ENCODE assay signal across 8 mouse cellular contexts in the genomic region with DNA sequence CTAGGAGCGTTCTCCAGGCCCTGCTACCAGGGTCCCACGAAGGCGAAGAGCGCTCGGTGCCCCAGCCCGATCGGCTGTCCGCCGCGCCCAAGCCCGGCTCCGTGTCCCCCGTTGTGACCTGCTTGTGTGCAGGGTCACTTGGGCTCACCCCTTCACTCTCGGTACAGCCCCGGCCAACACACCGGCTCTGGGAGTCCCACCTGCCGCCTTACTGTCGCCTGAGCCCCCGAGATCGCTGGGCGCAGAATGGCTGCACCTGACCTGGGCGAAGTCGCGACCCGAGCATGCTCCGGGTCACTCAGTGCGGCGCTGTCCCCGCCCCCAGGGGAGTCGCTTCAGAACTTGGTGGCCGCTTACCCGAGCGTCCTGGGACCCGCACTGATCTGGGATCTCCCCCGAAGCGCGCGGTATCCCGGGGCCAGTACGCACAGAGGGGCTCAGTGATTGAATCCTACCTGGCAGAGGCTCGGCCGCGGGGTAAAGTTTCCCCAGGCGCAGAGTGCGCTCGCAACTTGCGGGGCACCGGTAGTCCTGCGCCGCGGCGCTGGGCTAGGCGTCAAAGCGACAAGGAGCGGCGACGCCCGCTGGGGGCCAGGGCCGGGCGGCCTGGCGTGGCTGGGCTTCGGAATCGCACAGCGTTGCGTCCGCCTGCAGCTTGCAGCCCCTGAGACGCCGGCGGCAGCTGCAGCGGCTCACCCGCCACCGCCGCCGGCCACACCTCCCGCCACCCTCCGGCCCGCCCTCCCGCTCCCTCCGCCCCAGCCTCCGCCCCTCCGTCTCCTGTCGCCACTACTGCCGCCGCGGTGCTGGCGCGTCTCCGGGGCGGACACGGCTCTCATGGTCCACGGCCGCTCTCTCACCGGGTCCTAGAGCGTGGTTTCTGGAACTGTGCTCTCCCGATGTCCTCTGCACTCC. TPM values are rescaled to one million over a fixed set of nuclear protein-coding genes. Genes with fewer than 3 reads are reported as not detected.
DNase-seq lines count a peak whose midpoint lies in the region; ATAC-seq and TF ChIP-seq lines count a peak whose summit lies in the region.

Gene Tspan18, minus strand, starts transcription at position 689 of the 915 bp plus-strand sequence.

- no peaks in the 10 kb centered on the region for H3K4me1 ChIP-seq in ES-E14 (ENCODE audit: control insufficient read depth in 2 of 2, insufficient read depth in 2 of 2, low read length in 2 of 2, poor library complexity in 1 of 2)
- H3K4me1 ChIP-seq in forebrain, embryonic 13.5 days = peaks cover 49% of the 10 kb centered on the region
- H3K4me1 ChIP-seq in lung, postnatal 0 days (ENCODE audit: insufficient read depth, low read depth, low read length) = peaks cover 3% of the 10 kb centered on the region; the same call in 1 of the 2 replicates

- DNase-seq in ES-E14 (ENCODE audit: low read depth, low spot score) = peak; percentile 55
- peak; percentile 62 for DNase-seq in cerebellum, adult 11 months
- DNase-seq in heart, postnatal 25 days (ENCODE audit: low spot score) = peak; percentile 58
- no peak for DNase-seq in layer of hippocampus, adult 18-20 months (ENCODE audit: low spot score in 2 of 2)
- DNase-seq in lung, postnatal 0 days (ENCODE audit: low spot score) = peak; percentile 93
- DNase-seq in ovary, postnatal 36 days (ENCODE audit: low spot score) = peak; percentile 79
- peak; percentile 38 to 43 for DNase-seq in thymus, postnatal 36 days

- under 1% methylated on average over 93 of the region's 95 CpGs for WGBS in forebrain, embryonic 13.5 days
- whole genome bisulfite sequencing in lung, postnatal 0 days = under 1% methylated on average over 83 of the region's 95 CpGs

- H3K4me3 ChIP-seq in ES-E14 (ENCODE audit: insufficient read depth in 1 of 2, low read depth in 1 of 2, low read length in 2 of 2, poor library complexity in 1 of 2, severe bottlenecking in 1 of 2) = peak within 1 kb of the TSS; percentile 75 to 77
- H3K4me3 ChIP-seq in forebrain, embryonic 13.5 days = peak within 1 kb of the TSS; percentile 67
- peak within 1 kb of the TSS; percentile 61 for H3K4me3 ChIP-seq in lung, postnatal 0 days (ENCODE audit: low read depth, low read length)

- H3K9ac ChIP-seq in ES-E14 (ENCODE audit: insufficient read depth, low read depth, low read length, poor library complexity, severe bottlenecking) = peak within 1 kb of the TSS; percentile 64
- peak within 1 kb of the TSS; percentile 80 for H3K9ac ChIP-seq in forebrain, embryonic 13.5 days
- H3K9ac ChIP-seq in lung, postnatal 0 days (replicated peaks; ENCODE audit: low read depth) = peak within 1 kb of the TSS; percentile 50

- no peaks in the 10 kb centered on the region for H3K36me3 ChIP-seq in ES-E14 (ENCODE audit: control insufficient read depth, insufficient read depth, low read length, poor library complexity, severe bottlenecking)
- no peaks in the 10 kb centered on the region for H3K36me3 ChIP-seq in forebrain, embryonic 13.5 days (ENCODE audit: poor library complexity, severe bottlenecking)
- H3K36me3 ChIP-seq in lung, postnatal 0 days (ENCODE audit: insufficient read depth, low read length) = no peaks in the 10 kb centered on the region

- intact Hi-C loops in heart, postnatal 25 days (cut with DNase I) = loop anchor here (1.0 to 5.0 kb wide), 4 partner anchors 48 to 267 kb away; no protein-coding TSS in a partner anchor

- ATAC-seq in forebrain, embryonic 13.5 days = peak; percentile 79
- ATAC-seq in lung, postnatal 0 days = peak; percentile 90

- TF ChIP-seq CTCF in lung, postnatal 0 days (IDR thresholded peaks at IDR 0.05) = no peak

- TF ChIP-seq EP300 in lung, postnatal 0 days (IDR thresholded peaks at IDR 0.05) = no peak

- peak within 1 kb of the TSS; percentile 99 for H3K4me2 ChIP-seq in forebrain, embryonic 13.5 days
- H3K4me2 ChIP-seq in lung, postnatal 0 days (replicated peaks; ENCODE audit: low read depth, low read length) = peak within 1 kb of the TSS; percentile 98

- no peak within 1 kb of the TSS for H3K27ac ChIP-seq in ES-E14 (ENCODE audit: insufficient read depth, low read depth, low read length, poor library complexity, severe bottlenecking)
- peak within 1 kb of the TSS; percentile 73 for H3K27ac ChIP-seq in forebrain, embryonic 13.5 days
- H3K27ac ChIP-seq in lung, postnatal 0 days (ENCODE audit: low read length) = peak within 1 kb of the TSS; percentile 58

- in situ Hi-C loops in ES-E14 (cut with MboI; ENCODE audit: low sequenced_read_pairs in 2 of 2, unreplicated experiment in 2 of 2) = loop anchor here in 1 of 2 experiments (10.0 kb wide), 1 partner anchor 109 kb away; no protein-coding TSS in a partner anchor

- H3K9me3 ChIP-seq in ES-E14 (ENCODE audit: control insufficient read depth, insufficient read depth, low read depth, low read length) = no peaks in the 10 kb centered on the region
- H3K9me3 ChIP-seq in forebrain, embryonic 13.5 days (replicated peaks) = 0 out of 2 replicates have a peak, but pooled peaks cover 6% of the 10 kb centered on the region
- H3K9me3 ChIP-seq in lung, postnatal 0 days (ENCODE audit: low read length) = no peaks in the 10 kb centered on the region

- 0 out of 2 replicates have a peak, but pooled peaks cover 2% of the 10 kb centered on the region for H3K27me3 ChIP-seq in forebrain, embryonic 13.5 days
- H3K27me3 ChIP-seq in lung, postnatal 0 days (replicated peaks; ENCODE audit: insufficient read depth, low read length) = no peaks in the 10 kb centered on the region

TF ChIP-seq in ES-E14, 5 proteins besides CTCF, POLR2A, EP300 and RAD21:
- no peak for TF ChIP-seq ZC3H11A (IDR thresholded peaks at IDR 0.05; ENCODE audit: borderline replicate concordance, low read depth, low read length)
- TF ChIP-seq HCFC1 (IDR thresholded peaks at IDR 0.05; ENCODE audit: borderline replicate concordance, insufficient read depth, low read length) = no peak
- TF ChIP-seq ZNF384 (IDR thresholded peaks at IDR 0.05; ENCODE audit: low read depth, low read length) = no peak
- no peak for TF ChIP-seq CHD2 (IDR thresholded peaks at IDR 0.05; ENCODE audit: low read depth, low read length)
- no peak for TF ChIP-seq MAFK (IDR thresholded peaks at IDR 0.05; ENCODE audit: insufficient read depth, low read depth, low read length)

RNA-seq across cellular contexts. Expression of gene Tspan18, which starts in this region (rescaled TPM):
- 1.0 and 1.4 TPM in 2 replicates for total RNA-seq in ES-E14 (2012; rRNA removed)
- polyA plus RNA-seq in forebrain, embryonic 13.5 days (2015; fragmentation: Nextera tagmentation; extraction: Ambion mirVana) = 22.2 and 26.5 TPM in 2 replicates
- 10 to 100 TPM; 15.6 to 18.9 TPM for total RNA-seq in heart, postnatal 25 days (2021)
- 10 to 100 TPM; 27.8 to 31.3 TPM for total RNA-seq in layer of hippocampus, adult 18-20 months (2021)
- polyA plus RNA-seq in lung, postnatal 0 days (2015; fragmentation: Nextera tagmentation; extraction: Ambion mirVana) = 36.4 and 39.9 TPM in 2 replicates

Comparison
In these comparisons a context has a peak if more than half of its experiments do, and no peak if none do; other contexts are left out.
1. DNase-seq: peak in ES-E14 (single experiment), cerebellum, adult 11 months (single experiment), heart, postnatal 25 days (single experiment), lung, postnatal 0 days (single experiment), ovary, postnatal 36 days (single experiment) and thymus, postnatal 36 days (2 of 2); none in layer of hippocampus, adult 18-20 months (0 of 2).
2. Peak in every context shown above with its lines, with median percentiles within 50 percentile points of each other: H3K4me3 ChIP-seq and H3K9ac ChIP-seq.